Mouse (Mus musculus) thymus, adult 2 months (tissue): ENCODE measurements around the gene Srpk2. TPM values are rescaled to one million over a fixed set of nuclear protein-coding genes. Genes with fewer than 3 reads are reported as not detected.

Source experiments
- DNase-seq: peaks from one replicate; pipeline ENCODE4 v3.0.0; 2021
- H3K27ac ChIP-seq: fragments of 200-500 bp; 2 replicates; pipeline ENCODE4 v1.5.1; 2012; ENCODE audit warnings: low read length, control low read depth; ENCODE audit not compliant: control insufficient read depth, insufficient read depth
- H3K27me3 ChIP-seq: fragments of 200-500 bp; 2 replicates; pipeline ENCODE4 v1.6.1; 2012; ENCODE audit warnings: mild to moderate bottlenecking, low read length, moderate library complexity, mixed read lengths; ENCODE audit not compliant: control insufficient read depth, insufficient read depth
- H3K36me3 ChIP-seq: fragments of 200-500 bp; 2 replicates; pipeline ENCODE4 v1.6.1; 2012; ENCODE audit warnings: mild to moderate bottlenecking, low read length, moderate library complexity; ENCODE audit not compliant: control insufficient read depth, insufficient read depth
- H3K4me1 ChIP-seq: fragments of 200-500 bp; replicated peaks from 2 replicates; pipeline ENCODE4 v1.6.1; 2012; ENCODE audit warnings: low read length; ENCODE audit not compliant: control insufficient read depth, insufficient read depth
- H3K4me3 ChIP-seq: fragments of 200-500 bp; 2 replicates; pipeline ENCODE4 v1.5.1; 2012; ENCODE audit warnings: mild to moderate bottlenecking, low read length, control low read depth, moderate library complexity; ENCODE audit not compliant: control insufficient read depth, insufficient read depth
- CTCF ChIP-seq: fragments of 200-500 bp; IDR thresholded peaks from 2 replicates; pipeline ENCODE4 v1.5.1; 2012; ENCODE audit warnings: mild to moderate bottlenecking, control low read depth, low read length, moderate library complexity, borderline replicate concordance; ENCODE audit not compliant: control insufficient read depth, poor library complexity, insufficient read depth; ENCODE audit errors: extremely low read depth
- POLR2A ChIP-seq: fragments of 200-500 bp; IDR thresholded peaks from 2 replicates; pipeline ENCODE4 v1.6.1; 2012; ENCODE audit warnings: mild to moderate bottlenecking, low read length, control low read depth, moderate library complexity; ENCODE audit not compliant: control insufficient read depth, poor library complexity, insufficient read depth; ENCODE audit errors: extremely low read depth
- WGBS: fragments of 180-500 bp; shearing (Covaris S2); methylation state at CpG from one replicate; pipeline ENCODE4 v1.1.7; 2018; 5-methylcytosine and 5-hydroxymethylcytosine counted together
- polyA plus RNA-seq: library from polyadenylated mRNA; depleted of rRNA; stranded (reverse); fragments of >200 nt; gene quantifications from 2 replicates; pipeline ENCODE4 v1.2.3, GENCODE M21; 2012

The Srpk2 gene
- polyA plus RNA-seq, 1 experiment: 13.8 TPM

DNA sequence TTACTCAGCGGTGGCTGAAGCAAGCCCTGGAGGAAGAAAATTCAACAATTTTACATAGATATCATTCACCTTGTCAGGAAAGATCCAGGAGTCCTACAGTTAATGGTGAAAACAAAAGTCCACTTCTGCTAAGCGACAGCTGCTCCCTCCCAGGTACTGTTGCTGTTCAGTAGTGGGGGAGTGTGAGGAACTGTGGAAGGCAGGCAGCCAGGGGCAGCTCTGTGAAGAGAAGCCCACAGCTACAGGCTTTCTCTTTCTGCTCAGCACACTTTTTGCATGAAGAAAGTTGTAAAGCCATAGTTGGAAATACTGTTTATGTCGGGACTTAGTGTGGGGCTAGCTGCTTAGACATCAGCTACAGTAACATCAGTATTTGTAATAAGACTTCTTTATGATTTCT lies 188.0 kb downstream of the Srpk2 start:
- no peak for TF ChIP-seq POLR2A
- TF ChIP-seq CTCF: no peak
- no peaks in the 10 kb centered on the region for H3K4me1 ChIP-seq
- no peak for DNase-seq
- H3K36me3 ChIP-seq: peaks cover 95% of the 10 kb centered on the region
- no peak overlapping the region for H3K4me3 ChIP-seq
- 95% methylated on average over 3 of the region's 3 CpGs for WGBS
- no peaks in the 10 kb centered on the region for H3K27me3 ChIP-seq
- H3K27ac ChIP-seq: no peak overlapping the region

DNA sequence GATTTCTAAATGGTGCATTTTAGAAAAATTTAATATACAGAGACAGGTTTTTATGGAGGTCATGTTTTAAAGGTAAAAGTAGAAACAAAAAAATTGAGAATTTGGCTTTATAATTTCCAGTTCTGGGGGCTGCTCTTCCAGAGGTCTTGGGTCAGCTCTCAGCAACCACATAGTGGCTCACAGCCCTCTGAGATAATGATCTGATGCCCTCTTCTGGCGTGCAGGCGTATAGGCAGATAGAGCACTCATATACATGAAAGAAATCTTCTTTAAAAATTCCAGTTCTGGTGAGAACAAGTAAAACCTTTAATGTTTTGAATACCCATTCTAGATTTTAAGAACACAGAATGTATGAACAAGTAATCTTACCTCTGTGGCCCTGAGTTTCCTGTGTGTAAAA lies 193.6 kb downstream of the Srpk2 start:
- TF ChIP-seq POLR2A (no peak), CTCF (no peak)
- DNase-seq: peak; percentile 23
- Histone ChIP-seq H3K4me3 (no peak overlapping the region), H3K27ac (no peak overlapping the region), H3K27me3 (no peaks in the 10 kb centered on the region), H3K4me1 (no peaks in the 10 kb centered on the region), H3K36me3 (peaks cover 84% of the 10 kb centered on the region)
- 29% methylated on average over 2 of the region's 2 CpGs for WGBS

DNA sequence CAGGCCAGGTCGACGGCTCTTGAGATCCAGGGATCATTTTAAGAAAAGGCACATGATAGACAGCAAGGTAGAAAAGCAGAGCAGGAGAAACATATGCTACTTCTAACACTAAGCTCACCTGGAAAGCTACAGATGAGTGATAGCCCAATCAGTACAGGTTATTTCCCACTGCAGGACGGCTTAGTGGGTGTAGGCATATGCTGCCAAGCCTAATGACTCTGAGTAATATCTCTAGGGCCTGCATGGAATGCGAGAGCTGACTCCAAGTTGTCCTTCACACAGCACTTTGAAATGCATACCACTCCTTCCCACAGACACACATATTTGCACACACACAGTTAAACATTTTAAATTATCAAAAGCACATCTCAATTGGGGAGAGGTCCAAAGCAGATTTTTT lies 195.2 kb downstream of the Srpk2 start:
- no peak for DNase-seq
- Histone ChIP-seq H3K4me3 (no peak overlapping the region), H3K27me3 (no peaks in the 10 kb centered on the region), H3K36me3 (peaks cover 88% of the 10 kb centered on the region), H3K27ac (no peak overlapping the region), H3K4me1 (no peaks in the 10 kb centered on the region)
- WGBS: 97% methylated on average over 4 of the region's 4 CpGs
- TF ChIP-seq CTCF: no peak
- no peak for TF ChIP-seq POLR2A

DNA sequence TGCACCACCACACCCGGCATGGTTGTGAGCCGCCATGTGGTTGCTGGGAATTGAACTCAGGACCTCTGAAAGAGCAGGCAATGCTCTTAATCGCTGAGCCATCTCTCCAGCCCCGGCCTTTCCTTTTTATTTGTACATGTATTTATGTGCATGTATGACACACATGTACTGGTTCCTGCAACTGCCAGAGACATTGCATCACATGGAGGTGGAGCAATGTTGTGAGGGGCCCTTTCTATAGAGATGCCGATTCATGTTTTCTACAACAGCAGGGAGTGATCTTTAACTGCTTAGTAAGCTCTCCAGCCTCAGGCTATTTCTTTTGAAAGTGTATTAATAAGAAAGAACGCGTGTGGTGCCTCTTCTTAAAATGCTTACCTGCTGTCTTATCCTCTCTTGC lies 200.6 kb downstream of the Srpk2 start:
- Histone ChIP-seq H3K27me3 (no peaks in the 10 kb centered on the region), H3K27ac (no peak overlapping the region), H3K4me3 (no peak overlapping the region), H3K36me3 (peaks cover 94% of the 10 kb centered on the region), H3K4me1 (no peaks in the 10 kb centered on the region)
- WGBS: 99% methylated on average over 7 of the region's 7 CpGs
- DNase-seq: no peak
- TF ChIP-seq CTCF (no peak), POLR2A (no peak)

DNA sequence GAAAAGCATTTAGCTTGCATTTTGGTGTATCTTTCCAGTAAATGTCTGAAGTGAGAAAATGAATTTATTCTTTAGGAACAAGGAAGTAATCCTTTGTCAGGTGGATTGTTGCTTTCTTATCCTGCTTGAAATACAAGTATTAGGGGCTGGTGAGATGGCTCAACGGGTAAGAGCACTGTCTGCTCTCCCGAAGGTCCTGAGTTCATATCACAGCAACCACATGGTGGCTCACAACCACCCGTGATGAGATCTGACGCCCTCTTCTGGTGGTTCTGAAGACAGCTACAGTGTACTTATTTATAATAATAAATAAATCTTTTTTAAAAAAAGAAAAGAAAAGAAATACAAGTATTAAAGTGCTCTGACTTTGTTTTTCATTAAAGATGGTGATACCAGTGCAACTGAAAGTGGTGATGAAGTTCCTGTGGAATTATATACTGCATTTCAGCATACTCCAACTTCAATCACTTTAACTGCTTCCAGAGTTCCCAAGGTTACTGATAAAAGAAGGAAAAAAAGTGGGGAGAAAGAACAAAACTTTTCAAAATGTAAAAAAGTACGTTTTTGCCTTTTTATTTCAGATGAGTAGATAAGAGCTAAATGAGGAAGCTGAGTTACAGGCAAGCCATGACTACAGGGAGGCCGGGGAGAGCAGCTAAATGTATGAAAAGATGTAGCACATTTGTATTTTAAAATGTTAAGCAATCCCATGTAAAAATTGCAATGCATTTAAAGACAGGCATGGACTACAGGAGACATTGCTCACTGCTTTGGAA lies 211.1 kb downstream of the Srpk2 start:
- peak; percentile 31 for DNase-seq
- Histone ChIP-seq H3K36me3 (peaks cover 53% of the 10 kb centered on the region), H3K4me1 (no peaks in the 10 kb centered on the region), H3K27ac (no peak overlapping the region), H3K27me3 (no peaks in the 10 kb centered on the region), H3K4me3 (no peak overlapping the region)
- TF ChIP-seq CTCF (no peak), POLR2A (no peak)
- 72% methylated on average over 6 of the region's 6 CpGs for WGBS

DNA sequence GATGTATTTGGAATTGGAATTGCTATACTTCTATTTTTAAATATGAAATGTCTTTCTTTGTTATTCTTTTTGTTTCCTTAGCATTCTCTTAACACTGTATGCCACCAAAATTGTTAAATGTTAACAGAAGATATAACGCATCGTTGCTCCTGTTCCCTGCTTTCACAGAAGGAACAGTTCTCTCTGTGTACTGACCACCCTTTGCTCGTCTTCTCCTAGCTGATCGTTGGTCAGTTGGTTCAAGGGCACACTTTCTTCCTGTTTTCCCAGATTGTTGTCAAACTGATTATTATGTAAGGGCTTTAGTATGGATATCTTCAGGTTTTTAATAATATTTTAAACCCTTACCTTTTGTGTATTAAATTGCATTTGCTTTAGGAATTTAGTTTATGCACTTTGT lies 217.9 kb downstream of the Srpk2 start:
- TF ChIP-seq CTCF: no peak
- TF ChIP-seq POLR2A: no peak
- Histone ChIP-seq H3K4me1 (no peaks in the 10 kb centered on the region), H3K4me3 (no peak overlapping the region), H3K36me3 (peaks cover 63% of the 10 kb centered on the region), H3K27ac (no peak overlapping the region), H3K27me3 (no peaks in the 10 kb centered on the region)
- DNase-seq: no peak
- WGBS: 96% methylated on average over 4 of the region's 4 CpGs

DNA sequence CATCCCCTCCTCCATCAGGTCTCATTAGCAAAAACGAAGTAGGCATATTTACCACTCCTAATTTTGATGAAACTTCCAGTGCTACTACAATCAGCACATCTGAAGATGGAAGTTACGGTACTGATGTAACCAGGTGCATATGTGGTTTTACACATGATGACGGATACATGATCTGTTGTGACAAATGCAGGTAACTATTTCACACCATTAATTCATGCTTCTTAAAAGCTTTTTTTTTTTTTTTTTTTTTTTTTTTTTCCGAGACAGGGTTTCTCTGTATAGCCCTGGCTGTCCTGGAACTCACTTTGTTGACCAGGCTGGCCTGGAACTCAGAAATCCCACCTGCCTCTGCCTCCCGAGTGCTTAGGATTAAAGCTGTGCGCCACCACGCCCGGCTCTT lies 219.7 kb downstream of the Srpk2 start:
- 91% methylated on average over 8 of the region's 8 CpGs for WGBS
- TF ChIP-seq POLR2A (no peak), CTCF (no peak)
- no peak overlapping the region for H3K27ac ChIP-seq

DNA sequence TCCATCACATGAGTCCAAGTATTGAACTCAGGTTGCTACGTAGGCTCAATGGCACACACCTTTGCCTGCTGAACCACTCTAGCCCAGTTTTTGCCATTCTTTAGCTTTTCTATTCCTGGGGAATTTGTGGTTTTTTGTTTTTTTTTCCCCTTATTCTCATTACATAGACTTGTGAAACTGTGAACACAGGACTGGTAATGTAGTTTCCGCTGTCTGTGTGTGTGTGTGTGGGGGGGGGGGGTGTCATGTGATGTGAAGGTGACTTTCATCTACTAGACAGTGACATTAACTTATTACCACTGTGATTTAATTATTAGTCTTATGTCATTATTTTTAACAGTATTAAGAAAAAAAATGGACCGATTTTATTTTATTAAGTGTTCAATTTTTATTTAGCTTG lies 220.2 kb downstream of the Srpk2 start:
- H3K36me3 ChIP-seq: peaks cover 49% of the 10 kb centered on the region
- no peak overlapping the region for H3K4me3 ChIP-seq
- H3K27me3 ChIP-seq: no peaks in the 10 kb centered on the region
- no peaks in the 10 kb centered on the region for H3K4me1 ChIP-seq
- no peak overlapping the region for H3K27ac ChIP-seq
- 97% methylated on average over 3 of the region's 3 CpGs for WGBS
- DNase-seq: no peak
- no peak for TF ChIP-seq POLR2A
- TF ChIP-seq CTCF: no peak

More for the DNA sequence above, 219.7 kb downstream of the Srpk2 start:
- Histone ChIP-seq H3K4me1 (no peaks in the 10 kb centered on the region), H3K27me3 (no peaks in the 10 kb centered on the region), H3K36me3 (peaks cover 51% of the 10 kb centered on the region), H3K4me3 (no peak overlapping the region)
- no peak for DNase-seq
